Mouse (Mus musculus) ES-E14 (cell line): Measurements from ENCODE around the gene Hmcn2. TPM values are rescaled to one million over a fixed set of nuclear protein-coding genes. Genes with fewer than 3 reads are reported as not detected.
A peak's percentile ranks its signal among the peaks of the same experiment; 100 is the strongest.

Experiments
- DNase-seq: peaks from one replicate; pipeline ENCODE4 v3.0.0-alpha.2; 2013; ENCODE audit warnings: low read depth, low spot score
- H3K27ac ChIP-seq: 2 replicates; pipeline ENCODE4 v1.5.1; 2012; ENCODE audit warnings: low read depth, mild to moderate bottlenecking, low read length, moderate library complexity, mixed read lengths; ENCODE audit not compliant: poor library complexity, insufficient read depth, severe bottlenecking
- H3K36me3 ChIP-seq: 2 replicates; pipeline ENCODE4 v1.6.1; 2012; ENCODE audit warnings: mild to moderate bottlenecking, low read length, moderate library complexity, mixed read lengths; ENCODE audit not compliant: control insufficient read depth, poor library complexity, insufficient read depth, severe bottlenecking
- H3K4me1 ChIP-seq, 2 experiments: fragments of 150-350 bp in 1 of 2; sonication (generic) in 1 of 2; 2 replicates each; pipeline ENCODE4 v1.6.1; 2012; ENCODE audit warnings: low read length in 2 of 2, mild to moderate bottlenecking in 1 of 2, mixed read lengths in 1 of 2; ENCODE audit not compliant: control insufficient read depth in 2 of 2, insufficient read depth in 2 of 2, poor library complexity in 1 of 2
- H3K4me3 ChIP-seq, 2 experiments: fragments of 150-350 bp in 1 of 2; sonication (generic) in 1 of 2; 2 replicates each; pipeline ENCODE4 v1.5.1; 2012; ENCODE audit warnings: low read length in 2 of 2, low read depth in 1 of 2, mild to moderate bottlenecking in 1 of 2, mixed read lengths in 1 of 2; ENCODE audit not compliant: insufficient read depth in 1 of 2, poor library complexity in 1 of 2, severe bottlenecking in 1 of 2
- H3K9ac ChIP-seq: 2 replicates; pipeline ENCODE4 v1.6.1; 2012; ENCODE audit warnings: low read depth, mild to moderate bottlenecking, low read length, mixed read lengths; ENCODE audit not compliant: poor library complexity, insufficient read depth, severe bottlenecking
- H3K9me3 ChIP-seq: fragments of 150-350 bp; sonication (generic); 2 replicates; pipeline ENCODE4 v1.6.1; 2012; ENCODE audit warnings: low read depth, mild to moderate bottlenecking, low read length; ENCODE audit not compliant: control insufficient read depth, insufficient read depth
- CHD2 ChIP-seq: IDR thresholded peaks from 2 replicates; pipeline ENCODE4 v1.6.1; 2014; ENCODE audit warnings: mild to moderate bottlenecking, low read depth, low read length, inconsistent platforms
- HCFC1 ChIP-seq: IDR thresholded peaks from 2 replicates; pipeline ENCODE4 v1.6.1; 2012; ENCODE audit warnings: low read length, inconsistent platforms, borderline replicate concordance; ENCODE audit not compliant: insufficient read depth
- MAFK ChIP-seq: IDR thresholded peaks from 2 replicates; pipeline ENCODE4 v1.6.1; 2014; ENCODE audit warnings: mild to moderate bottlenecking, low read depth, low read length, inconsistent platforms; ENCODE audit not compliant: insufficient read depth
- ZC3H11A ChIP-seq: IDR thresholded peaks from 2 replicates; pipeline ENCODE4 v1.6.1; 2012; ENCODE audit warnings: low read depth, mild to moderate bottlenecking, inconsistent platforms, low read length, borderline replicate concordance
- ZNF384 ChIP-seq: IDR thresholded peaks from 2 replicates; pipeline ENCODE4 v1.6.1; 2012; ENCODE audit warnings: low read depth, low read length, inconsistent platforms
- in situ Hi-C, 2 experiments: fragments of 600-800 bp; cut with MboI; formaldehyde crosslinking; loops; one replicate each; pipeline ENCODE4 v1.15.1; 2025; ENCODE audit warnings: low sequenced_read_pairs in 2 of 2, inconsistent platforms in 1 of 2; ENCODE audit not compliant: unreplicated experiment in 2 of 2
- total RNA-seq: library from RNA; depleted of rRNA; stranded (reverse); fragments of 300-350 nt; gene quantifications from 2 replicates; pipeline ENCODE4 v1.2.3, GENCODE M21; 2012

Gene Hmcn2
- total RNA-seq, 1 experiment = 4.9 TPM

- Histone ChIP-seq H3K4me1 (peaks cover 0 to 6% of the 10 kb centered on the region in 2 experiments; a peak in 1 of 4 replicates), H3K9me3 (no peaks in the 10 kb centered on the region), H3K27ac (no peak overlapping the region), H3K4me3 (no peak overlapping the region), H3K9ac (no peak overlapping the region), H3K36me3 (peaks cover 66% of the 10 kb centered on the region)
- TF ChIP-seq ZC3H11A (no peak), MAFK (no peak), CHD2 (no peak), ZNF384 (no peak), HCFC1 (no peak)
- no peak for DNase-seq
- in situ Hi-C loops = no loop called here
Measured at GRCm38 (mm10) chr2:31477234-31478161, 163.3 kb downstream of the Hmcn2 start.

- DNase-seq = peak; percentile 86
- Histone ChIP-seq H3K4me3 (no peak overlapping the region), H3K9ac (no peak overlapping the region), H3K4me1 (no peaks in the 10 kb centered on the region), H3K9me3 (no peaks in the 10 kb centered on the region), H3K36me3 (peaks cover 74% of the 10 kb centered on the region), H3K27ac (no peak overlapping the region)
- no peak for TF ChIP-seq CHD2
- TF ChIP-seq ZC3H11A = peak; percentile 76; the same call in 1 of the 2 replicates
- no peak for TF ChIP-seq HCFC1
- no peak for TF ChIP-seq ZNF384
- TF ChIP-seq MAFK = peak; percentile 97
- in situ Hi-C loops = loop anchor here (5.0 to 10.0 kb wide), 2 partner anchors 172 to 184 kb away; no protein-coding TSS in a partner anchor
Measured at GRCm38 (mm10) chr2:31482914-31483575, 168.8 kb downstream of the Hmcn2 start.

GRCm38 (mm10) chr2:31484187-31484586, 170.0 kb downstream of the Hmcn2 start:
- no peak overlapping the region for H3K27ac ChIP-seq
- H3K9ac ChIP-seq = no peak overlapping the region
- H3K4me1 ChIP-seq = no peaks in the 10 kb centered on the region
- peak; percentile 72 for DNase-seq
- H3K9me3 ChIP-seq = no peaks in the 10 kb centered on the region
- H3K4me3 ChIP-seq = no peak overlapping the region
- in situ Hi-C loops = loop anchor here (5.0 to 10.0 kb wide), 2 partner anchors 171 to 183 kb away; no protein-coding TSS in a partner anchor
- TF ChIP-seq ZC3H11A (peak; percentile 36; the same call in 1 of the 2 replicates), MAFK (no peak), ZNF384 (0 out of 2 replicates have a peak, but pooled peaks have one; percentile 19), HCFC1 (no peak), CHD2 (no peak)
- peaks cover 76% of the 10 kb centered on the region for H3K36me3 ChIP-seq

- H3K9ac ChIP-seq = no peak overlapping the region
- DNase-seq = no peak
- H3K9me3 ChIP-seq = no peaks in the 10 kb centered on the region; the same call in 1 of the 2 replicates
- H3K36me3 ChIP-seq = peaks cover 70% of the 10 kb centered on the region
- no peak overlapping the region for H3K27ac ChIP-seq
- TF ChIP-seq CHD2 (no peak), ZC3H11A (no peak), HCFC1 (no peak), MAFK (no peak), ZNF384 (no peak)
- in situ Hi-C loops = loop anchor here in 1 of 2 experiments (10.0 kb wide), 1 partner anchor 166 kb away; no protein-coding TSS in a partner anchor
- no peak overlapping the region for H3K4me3 ChIP-seq
- H3K4me1 ChIP-seq = peaks cover 0 to 5% of the 10 kb centered on the region in 2 experiments; a peak in 2 of 4 replicates
Measured at GRCm38 (mm10) chr2:31489166-31489565, 175.0 kb downstream of the Hmcn2 start.
